Mouse (Mus musculus) kidney, postnatal 14 days (tissue): ENCODE measurements at regions not wholly inside any gene's neighbourhood (a gene's known extent, or its start where the extent isn't known, plus 50 kb on each side); places are given as distances from the start of the nearest gene placed in this dataset.

ENCODE experiments used
- DNase-seq: peaks from one replicate; pipeline ENCODE4 v3.0.0; 2022; ENCODE audit warnings: mixed read lengths

- DNase-seq, result no peak
Observed at GRCm38 (mm10) chr10:51291412-51292207, 188.8 kb upstream of the Gm49339 start.

GRCm38 (mm10) chr10:51312814-51313213 is 167.6 kb upstream of the Gm49339 start:
- no peak for DNase-seq

GRCm38 (mm10) chr10:51320207-51320606 is 160.2 kb upstream of the Gm49339 start:
- no peak for DNase-seq

GRCm38 (mm10) chr10:51328772-51329171 is 151.6 kb upstream of the Gm49339 start:
- no peak for DNase-seq

- no peak for DNase-seq
Observed at GRCm38 (mm10) chr10:51329386-51329785, 151.0 kb upstream of the Gm49339 start.
